Mouse (Mus musculus) right cerebral cortex, postnatal 4 days (tissue): Measurements from ENCODE around the gene Fam169b.

Source experiments
- DNase-seq: peaks from one replicate; pipeline ENCODE4 v3.0.0-alpha.2; 2022

Gene Fam169b

GRCm38 (mm10) chr7:68273515-68273914, at the start of gene Fam169b:
TSS of gene Fam169b (plus strand) at chr7:68273839.
- DNase-seq = no peak

GRCm38 (mm10) chr7:68224006-68224405, 49.6 kb upstream of the Fam169b start:
- DNase-seq = no peak

- DNase-seq = no peak
Observed at GRCm38 (mm10) chr7:68225427-68226054, 48.1 kb upstream of the Fam169b start.

GRCm38 (mm10) chr7:68227021-68227420, 46.6 kb upstream of the Fam169b start:
- no peak for DNase-seq

GRCm38 (mm10) chr7:68227621-68228020, 46.0 kb upstream of the Fam169b start:
- no peak for DNase-seq

- DNase-seq = no peak
Observed at GRCm38 (mm10) chr7:68228491-68228890, 45.1 kb upstream of the Fam169b start.

GRCm38 (mm10) chr7:68230831-68231230, 42.8 kb upstream of the Fam169b start:
- DNase-seq = no peak

GRCm38 (mm10) chr7:68232521-68232920, 41.1 kb upstream of the Fam169b start:
- no peak for DNase-seq

- no peak for DNase-seq
Observed at GRCm38 (mm10) chr7:68233619-68234223, 39.9 kb upstream of the Fam169b start.

GRCm38 (mm10) chr7:68236817-68237216, 36.8 kb upstream of the Fam169b start:
- no peak for DNase-seq

GRCm38 (mm10) chr7:68239220-68239827, 34.3 kb upstream of the Fam169b start:
- DNase-seq = no peak

- no peak for DNase-seq
Observed at GRCm38 (mm10) chr7:68241205-68241604, 32.4 kb upstream of the Fam169b start.

GRCm38 (mm10) chr7:68245681-68246080, 28.0 kb upstream of the Fam169b start:
- no peak for DNase-seq

- DNase-seq = no peak
Observed at GRCm38 (mm10) chr7:68246249-68246648, 27.4 kb upstream of the Fam169b start.

- no peak for DNase-seq
Observed at GRCm38 (mm10) chr7:68250411-68250810, 23.2 kb upstream of the Fam169b start.

GRCm38 (mm10) chr7:68250902-68251301, 22.7 kb upstream of the Fam169b start:
- no peak for DNase-seq

- no peak for DNase-seq
Observed at GRCm38 (mm10) chr7:68257767-68258166, 15.9 kb upstream of the Fam169b start.

- no peak for DNase-seq
Observed at GRCm38 (mm10) chr7:68258326-68259150, 15.1 kb upstream of the Fam169b start.

- DNase-seq = no peak
Observed at GRCm38 (mm10) chr7:68259523-68260081, 14.0 kb upstream of the Fam169b start.

GRCm38 (mm10) chr7:68262612-68263200, 10.9 kb upstream of the Fam169b start:
- no peak for DNase-seq

- DNase-seq = no peak
Observed at GRCm38 (mm10) chr7:68263346-68264027, 10.2 kb upstream of the Fam169b start.

- DNase-seq = peak; percentile 19
Observed at GRCm38 (mm10) chr7:68264028-68264453, 9.6 kb upstream of the Fam169b start, which contains the start of gene Pgpep1l. TSS of gene Pgpep1l (minus strand) at chr7:68264233.
